ENCODE assay signal across 9 mouse cellular contexts in genomic region chr4:142410596-142411573, GRCm38 (mm10).
DNase-seq lines count a peak whose midpoint lies in the region; ATAC-seq lines count a peak whose summit lies in the region.
"Had no signal": no experiment of that assay in that cellular context is flagged by ENCODE, and none has a peak within 500 bp of the region (broad histone marks: within the 10 kb centered on the region; RNA-seq: fewer than 3 reads in every experiment).

No protein-coding gene starts in this region.

- H3K4me1 ChIP-seq in midbrain, embryonic 13.5 days (replicated peaks) = peaks cover 37% of the 10 kb centered on the region
- no peaks in the 10 kb centered on the region for H3K4me1 ChIP-seq in midbrain, embryonic 11.5 days (ENCODE audit: control insufficient read depth, insufficient read depth, low read length)
- H3K4me1 ChIP-seq in neural tube, embryonic 15.5 days = peaks cover 31% of the 10 kb centered on the region
- H3K4me1 ChIP-seq in liver, embryonic 11.5 days (replicated peaks; ENCODE audit: control insufficient read depth, insufficient read depth, low read length) = no peaks in the 10 kb centered on the region

- H3K27ac ChIP-seq in midbrain, embryonic 13.5 days = peak overlapping the region; percentile 62
- H3K27ac ChIP-seq in midbrain, embryonic 11.5 days (ENCODE audit: low read depth, low read length) = no peak overlapping the region
- H3K27ac ChIP-seq in neural tube, embryonic 15.5 days (replicated peaks) = peak overlapping the region; percentile 63
- H3K27ac ChIP-seq in liver, embryonic 11.5 days (ENCODE audit: low read depth, low read length) = no peak overlapping the region
- H3K27ac ChIP-seq: macrophage had no signal

- H3K27me3 ChIP-seq in midbrain, embryonic 13.5 days = no peaks in the 10 kb centered on the region
- no peaks in the 10 kb centered on the region for H3K27me3 ChIP-seq in midbrain, embryonic 11.5 days (ENCODE audit: control insufficient read depth, insufficient read depth, low read length)
- no peaks in the 10 kb centered on the region for H3K27me3 ChIP-seq in neural tube, embryonic 15.5 days (replicated peaks)
- no peaks in the 10 kb centered on the region for H3K27me3 ChIP-seq in liver, embryonic 11.5 days (replicated peaks; ENCODE audit: control insufficient read depth, insufficient read depth, low read length)

- no peak for DNase-seq in midbrain, embryonic 11.5 days (ENCODE audit: low spot score, missing footprints)
- peak; percentile 78 to 85 for DNase-seq in layer of hippocampus, adult 18-20 months (ENCODE audit: low spot score in 2 of 2)
- no peak for DNase-seq in urinary bladder, postnatal 10 days (ENCODE audit: low spot score)
- no peak for DNase-seq in liver, embryonic 11.5 days (ENCODE audit: low spot score)

- peak; percentile 57; the same call in 1 of the 2 replicates for ATAC-seq in midbrain, embryonic 13.5 days
- ATAC-seq in midbrain, embryonic 11.5 days (ENCODE audit: low FRiP score) = no peak
- ATAC-seq in frontal cortex, adult (ENCODE audit: low TSS enrichment) = peak; percentile 94
- ATAC-seq in neural tube, embryonic 15.5 days (ENCODE audit: low FRiP score) = peak; percentile 58; the same call in 1 of the 2 replicates
- no peak for ATAC-seq in granulocyte monocyte progenitor cell, adult 5-6 weeks (replicated peaks; ENCODE audit: poor library complexity, severe bottlenecking)
- no peak for ATAC-seq in liver, embryonic 11.5 days (replicated peaks; ENCODE audit: low FRiP score)

- no peak overlapping the region for H3K4me3 ChIP-seq in midbrain, embryonic 13.5 days (replicated peaks)
- no peak overlapping the region for H3K4me3 ChIP-seq in midbrain, embryonic 11.5 days (ENCODE audit: low read depth, low read length)
- no peak overlapping the region for H3K4me3 ChIP-seq in neural tube, embryonic 15.5 days (replicated peaks)
- no peak overlapping the region for H3K4me3 ChIP-seq in liver, embryonic 11.5 days (ENCODE audit: low read depth, low read length)

- H3K9me3 ChIP-seq in midbrain, embryonic 13.5 days = no peaks in the 10 kb centered on the region
- H3K9me3 ChIP-seq in midbrain, embryonic 11.5 days (ENCODE audit: control insufficient read depth, low read length) = no peaks in the 10 kb centered on the region
- H3K9me3 ChIP-seq in neural tube, embryonic 15.5 days (replicated peaks) = no peaks in the 10 kb centered on the region
- H3K9me3 ChIP-seq in liver, embryonic 11.5 days (ENCODE audit: control insufficient read depth, low read length) = no peaks in the 10 kb centered on the region

- 0 out of 2 replicates have a peak overlapping the region, but pooled peaks have one; percentile 14 for H3K9ac ChIP-seq in midbrain, embryonic 13.5 days (replicated peaks)
- H3K9ac ChIP-seq in midbrain, embryonic 11.5 days (ENCODE audit: low read length) = no peak overlapping the region
- H3K9ac ChIP-seq in neural tube, embryonic 15.5 days (replicated peaks) = no peak overlapping the region
- no peak overlapping the region for H3K9ac ChIP-seq in liver, embryonic 11.5 days (ENCODE audit: low read depth, low read length)

- H3K4me2 ChIP-seq in midbrain, embryonic 13.5 days (replicated peaks) = no peak overlapping the region
- H3K4me2 ChIP-seq in midbrain, embryonic 11.5 days = no peak overlapping the region
- H3K4me2 ChIP-seq in neural tube, embryonic 15.5 days = peak overlapping the region; percentile 28
- no peak overlapping the region for H3K4me2 ChIP-seq in liver, embryonic 11.5 days

- 76% methylated on average over 26 of the region's 26 CpGs for WGBS in midbrain, embryonic 13.5 days
- 88% methylated on average over 26 of the region's 26 CpGs for WGBS in midbrain, embryonic 11.5 days
- WGBS in neural tube, embryonic 15.5 days = 55% methylated on average over 26 of the region's 26 CpGs
- 82% methylated on average over 26 of the region's 26 CpGs for WGBS in liver, embryonic 11.5 days

- no peaks in the 10 kb centered on the region for H3K36me3 ChIP-seq in midbrain, embryonic 13.5 days
- H3K36me3 ChIP-seq in midbrain, embryonic 11.5 days (ENCODE audit: control insufficient read depth, insufficient read depth, low read length) = no peaks in the 10 kb centered on the region
- no peaks in the 10 kb centered on the region for H3K36me3 ChIP-seq in neural tube, embryonic 15.5 days
- no peaks in the 10 kb centered on the region for H3K36me3 ChIP-seq in liver, embryonic 11.5 days (ENCODE audit: control insufficient read depth, insufficient read depth, low read length)

Comparison
In these comparisons a context has a peak if more than half of its experiments do, and no peak if none do; other contexts are left out.
1. ATAC-seq: peak in midbrain, embryonic 13.5 days (single experiment), frontal cortex, adult (single experiment) and neural tube, embryonic 15.5 days (single experiment); none in midbrain, embryonic 11.5 days (single experiment), granulocyte monocyte progenitor cell, adult 5-6 weeks (single experiment) and liver, embryonic 11.5 days (single experiment).
2. H3K27ac ChIP-seq: peak in midbrain, embryonic 13.5 days (single experiment) and neural tube, embryonic 15.5 days (single experiment); none in midbrain, embryonic 11.5 days (single experiment) and liver, embryonic 11.5 days (single experiment).
3. DNase-seq: peak in layer of hippocampus, adult 18-20 months (2 of 2); none in midbrain, embryonic 11.5 days (single experiment), urinary bladder, postnatal 10 days (single experiment) and liver, embryonic 11.5 days (single experiment).